Mouse (Mus musculus): ENCODE measurements around the gene Tfap2c.

GRCm38 (mm10) chr2:172550364-172551080 lies 1.1 kb downstream of the Tfap2c start:
- TF ChIP-seq CTCF (IDR thresholded peaks at IDR 0.05; ENCODE audit: borderline replicate concordance, extremely low read depth, insufficient read depth, insufficient read length): peak; percentile 90
- no peak for TF ChIP-seq POLR2A (IDR thresholded peaks at IDR 0.05; ENCODE audit: borderline replicate concordance, extremely low read depth, insufficient read depth, insufficient read length, poor library complexity, severe bottlenecking)
